Mouse (Mus musculus) midbrain, embryonic 15.5 days (tissue): ENCODE measurements at regions not wholly inside any gene's neighbourhood (a gene's known extent, or its start where the extent isn't known, plus 50 kb on each side); places are given as distances from the start of the nearest gene placed in this dataset.
"Not testable (repeated sequence)": the region's sequence is repeated elsewhere in the genome, so short reads cannot be mapped to it uniquely, and the experiment has no call there.

Source experiments
- ATAC-seq: fragments of 200-750 bp; cut with Nextera tagmentation; replicated peaks from 2 replicates; pipeline ENCODE4 v1.8.0; 2017; ENCODE audit warnings: moderate TSS enrichment
- H3K27ac ChIP-seq: fragments of 300-500 bp; sonication (generic); 2 replicates; pipeline ENCODE4 v1.5.1; 2015; ENCODE audit warnings: mild to moderate bottlenecking, inconsistent platforms
- H3K27me3 ChIP-seq: fragments of 300-500 bp; sonication (generic); replicated peaks from 2 replicates; pipeline ENCODE4 v1.6.1; 2015; ENCODE audit warnings: inconsistent platforms
- H3K36me3 ChIP-seq: fragments of 300-500 bp; sonication (generic); replicated peaks from 2 replicates; pipeline ENCODE4 v1.6.1; 2015; ENCODE audit warnings: inconsistent platforms
- H3K4me1 ChIP-seq: fragments of 300-500 bp; sonication (generic); 2 replicates; pipeline ENCODE4 v1.6.1; 2015; ENCODE audit warnings: inconsistent platforms
- H3K4me2 ChIP-seq: fragments of 300-500 bp; sonication (generic); 2 replicates; pipeline ENCODE4 v1.6.1; 2015; ENCODE audit warnings: inconsistent platforms, mild to moderate bottlenecking, moderate library complexity
- H3K4me3 ChIP-seq: fragments of 300-500 bp; sonication (generic); 2 replicates; pipeline ENCODE4 v1.5.1; 2015; ENCODE audit warnings: mild to moderate bottlenecking, inconsistent platforms
- H3K9ac ChIP-seq: fragments of 300-500 bp; sonication (generic); 2 replicates; pipeline ENCODE4 v1.6.1; 2015; ENCODE audit warnings: mild to moderate bottlenecking, inconsistent platforms
- H3K9me3 ChIP-seq: fragments of 300-500 bp; sonication (generic); 2 replicates; pipeline ENCODE4 v1.6.1; 2016; ENCODE audit warnings: inconsistent platforms
- WGBS: fragments of 180-500 bp; shearing (Covaris S2); methylation state at CpG from one replicate; pipeline ENCODE4 v1.1.7; 2015; ENCODE audit warnings: mixed read lengths; 5-methylcytosine and 5-hydroxymethylcytosine counted together

- no peak overlapping the region for H3K4me3 ChIP-seq
- H3K9me3 ChIP-seq: no peaks in the 10 kb centered on the region
- no peaks in the 10 kb centered on the region for H3K27me3 ChIP-seq
- no peak overlapping the region for H3K4me2 ChIP-seq
- no peak overlapping the region for H3K27ac ChIP-seq
- WGBS: 87% methylated on average over 1 of the region's 1 CpGs
- H3K4me1 ChIP-seq: no peaks in the 10 kb centered on the region
- no peaks in the 10 kb centered on the region for H3K36me3 ChIP-seq
- no peak overlapping the region for H3K9ac ChIP-seq
- no peak for ATAC-seq
These were observed 255.1 kb upstream of the Tacstd2 start for GRCm38 (mm10) chr6:67790742-67791141.

- ATAC-seq: no peak
These were observed 251.6 kb upstream of the Tacstd2 start for GRCm38 (mm10) chr6:67787091-67787765.

GRCm38 (mm10) chr6:67778883-67779282 lies 243.3 kb upstream of the Tacstd2 start:
- no peak overlapping the region for H3K4me3 ChIP-seq
- 44% methylated on average over 4 of the region's 4 CpGs for WGBS
- no peaks in the 10 kb centered on the region for H3K9me3 ChIP-seq
- H3K27ac ChIP-seq: no peak overlapping the region
- no peak for ATAC-seq
- no peaks in the 10 kb centered on the region for H3K36me3 ChIP-seq
- H3K9ac ChIP-seq: no peak overlapping the region
- H3K4me1 ChIP-seq: no peaks in the 10 kb centered on the region
- no peak overlapping the region for H3K4me2 ChIP-seq
- H3K27me3 ChIP-seq: no peaks in the 10 kb centered on the region

More at GRCm38 (mm10) chr6:67787091-67787765, 251.6 kb upstream of the Tacstd2 start:
- H3K4me1 ChIP-seq: no peaks in the 10 kb centered on the region
- no peaks in the 10 kb centered on the region for H3K27me3 ChIP-seq
- 78% methylated on average over 7 of the region's 7 CpGs for WGBS
- H3K36me3 ChIP-seq: no peaks in the 10 kb centered on the region
- no peak overlapping the region for H3K27ac ChIP-seq
- no peak overlapping the region for H3K9ac ChIP-seq
- no peaks in the 10 kb centered on the region for H3K9me3 ChIP-seq
- no peak overlapping the region for H3K4me3 ChIP-seq
- H3K4me2 ChIP-seq: no peak overlapping the region

GRCm38 (mm10) chr6:67754102-67754501 lies 218.5 kb upstream of the Tacstd2 start:
- not testable (repeated sequence) for H3K27me3 ChIP-seq, H3K4me1 ChIP-seq, H3K36me3 ChIP-seq, H3K9ac ChIP-seq, ATAC-seq, H3K4me3 ChIP-seq, H3K4me2 ChIP-seq, H3K9me3 ChIP-seq, H3K27ac ChIP-seq
- WGBS: 88% methylated on average over 1 of the region's 1 CpGs

- Histone ChIP-seq H3K36me3 (no peaks in the 10 kb centered on the region), H3K27me3 (no peaks in the 10 kb centered on the region), H3K9ac (no peak overlapping the region), H3K27ac (no peak overlapping the region), H3K4me2 (no peak overlapping the region), H3K9me3 (no peaks in the 10 kb centered on the region), H3K4me3 (no peak overlapping the region), H3K4me1 (no peaks in the 10 kb centered on the region)
- peak; percentile 48; the same call in 1 of the 2 replicates for ATAC-seq
- 65% methylated on average over 1 of the region's 1 CpGs for WGBS
These were observed 190.0 kb upstream of the Tacstd2 start for GRCm38 (mm10) chr6:67725611-67726010.

- not testable (repeated sequence) for ATAC-seq, H3K27me3 ChIP-seq, H3K27ac ChIP-seq, H3K36me3 ChIP-seq, H3K4me3 ChIP-seq, H3K9ac ChIP-seq, H3K4me2 ChIP-seq, H3K4me1 ChIP-seq, H3K9me3 ChIP-seq
- 15% methylated on average over 6 of the region's 7 CpGs for WGBS
These were observed 163.4 kb upstream of the Tacstd2 start for GRCm38 (mm10) chr6:67698952-67699351.

GRCm38 (mm10) chr6:67690997-67691396 lies 155.4 kb upstream of the Tacstd2 start:
- not testable (repeated sequence) for H3K27me3 ChIP-seq, H3K9me3 ChIP-seq, H3K4me1 ChIP-seq, H3K4me2 ChIP-seq, H3K4me3 ChIP-seq, H3K36me3 ChIP-seq, ATAC-seq, H3K27ac ChIP-seq, H3K9ac ChIP-seq
- 73% methylated on average over 3 of the region's 3 CpGs for WGBS

GRCm38 (mm10) chr6:67683105-67683504 lies 147.5 kb upstream of the Tacstd2 start:
- not testable (repeated sequence) for H3K9me3 ChIP-seq, H3K27me3 ChIP-seq, H3K9ac ChIP-seq, H3K4me1 ChIP-seq, ATAC-seq, H3K36me3 ChIP-seq, H3K4me2 ChIP-seq, H3K4me3 ChIP-seq, H3K27ac ChIP-seq
- WGBS: 75% methylated on average over 3 of the region's 3 CpGs

GRCm38 (mm10) chr6:67681641-67682040 lies 146.0 kb upstream of the Tacstd2 start:
- not testable (repeated sequence) for H3K36me3 ChIP-seq, H3K4me2 ChIP-seq, ATAC-seq, H3K4me1 ChIP-seq, H3K4me3 ChIP-seq, H3K27me3 ChIP-seq, H3K9ac ChIP-seq, H3K27ac ChIP-seq, H3K9me3 ChIP-seq
- 66% methylated on average over 10 of the region's 10 CpGs for WGBS

- not testable (repeated sequence) for H3K9me3 ChIP-seq, H3K27me3 ChIP-seq, H3K4me3 ChIP-seq, ATAC-seq, H3K9ac ChIP-seq, H3K36me3 ChIP-seq, H3K27ac ChIP-seq, H3K4me1 ChIP-seq, H3K4me2 ChIP-seq
- WGBS: 37% methylated on average over 1 of the region's 1 CpGs
These were observed 143.5 kb upstream of the Tacstd2 start for GRCm38 (mm10) chr6:67679106-67679505.

GRCm38 (mm10) chr6:67674717-67675116 lies 139.1 kb upstream of the Tacstd2 start:
- H3K36me3 ChIP-seq: not testable (repeated sequence)
- 92% methylated on average over 4 of the region's 4 CpGs for WGBS

GRCm38 (mm10) chr6:67673316-67673715 lies 137.7 kb upstream of the Tacstd2 start:
- H3K27ac ChIP-seq, H3K9ac ChIP-seq, H3K9me3 ChIP-seq, ATAC-seq, H3K27me3 ChIP-seq, H3K4me3 ChIP-seq, H3K4me1 ChIP-seq, H3K36me3 ChIP-seq, H3K4me2 ChIP-seq: not testable (repeated sequence)
- WGBS: 77% methylated on average over 2 of the region's 2 CpGs

More at GRCm38 (mm10) chr6:67674717-67675116, 139.1 kb upstream of the Tacstd2 start:
- not testable (repeated sequence) for ATAC-seq, H3K27ac ChIP-seq, H3K4me3 ChIP-seq, H3K27me3 ChIP-seq, H3K9me3 ChIP-seq, H3K4me2 ChIP-seq, H3K4me1 ChIP-seq, H3K9ac ChIP-seq

- not testable (repeated sequence) for H3K4me2 ChIP-seq, H3K27me3 ChIP-seq, H3K4me1 ChIP-seq, H3K9me3 ChIP-seq, H3K9ac ChIP-seq, H3K27ac ChIP-seq, H3K4me3 ChIP-seq, ATAC-seq, H3K36me3 ChIP-seq
- 90% methylated on average over 8 of the region's 8 CpGs for WGBS
These were observed 132.5 kb upstream of the Tacstd2 start for GRCm38 (mm10) chr6:67668073-67668472.
